Mouse (Mus musculus): ENCODE results near the gene Ccn5.

- TF ChIP-seq CTCF (IDR thresholded peaks at IDR 0.05; ENCODE audit: low read depth) = peak; percentile 74
- no peak for TF ChIP-seq EP300 (IDR thresholded peaks at IDR 0.05; ENCODE audit: low read depth)
These were observed 33.0 kb upstream of the Ccn5 start for GRCm38 (mm10) chr2:163787709-163788108.
